Mouse (Mus musculus): ENCODE measurements around the gene Cdc5l.

The Cdc5l gene

GRCm38 (mm10) chr17:45364871-45365270 is 68.7 kb downstream of the Cdc5l start:
- no peak for DNase-seq (ENCODE audit: low spot score)

- DNase-seq (ENCODE audit: low spot score) = no peak
Measured at GRCm38 (mm10) chr17:45360950-45361349, 72.6 kb downstream of the Cdc5l start.

GRCm38 (mm10) chr17:45359443-45359842 is 74.1 kb downstream of the Cdc5l start:
- no peak for DNase-seq (ENCODE audit: low spot score)

GRCm38 (mm10) chr17:45356431-45356830 is 77.1 kb downstream of the Cdc5l start:
- no peak for DNase-seq (ENCODE audit: low spot score)

- no peak for DNase-seq (ENCODE audit: low spot score)
Measured at GRCm38 (mm10) chr17:45347951-45348350, 85.6 kb downstream of the Cdc5l start.

Data from c-Kit-positive CD71-positive TER-119-positive erythroid progenitor cells, embryonic 14.5 days (primary cell).